25 mouse cellular contexts compared by ENCODE assay signal in the genomic region with DNA sequence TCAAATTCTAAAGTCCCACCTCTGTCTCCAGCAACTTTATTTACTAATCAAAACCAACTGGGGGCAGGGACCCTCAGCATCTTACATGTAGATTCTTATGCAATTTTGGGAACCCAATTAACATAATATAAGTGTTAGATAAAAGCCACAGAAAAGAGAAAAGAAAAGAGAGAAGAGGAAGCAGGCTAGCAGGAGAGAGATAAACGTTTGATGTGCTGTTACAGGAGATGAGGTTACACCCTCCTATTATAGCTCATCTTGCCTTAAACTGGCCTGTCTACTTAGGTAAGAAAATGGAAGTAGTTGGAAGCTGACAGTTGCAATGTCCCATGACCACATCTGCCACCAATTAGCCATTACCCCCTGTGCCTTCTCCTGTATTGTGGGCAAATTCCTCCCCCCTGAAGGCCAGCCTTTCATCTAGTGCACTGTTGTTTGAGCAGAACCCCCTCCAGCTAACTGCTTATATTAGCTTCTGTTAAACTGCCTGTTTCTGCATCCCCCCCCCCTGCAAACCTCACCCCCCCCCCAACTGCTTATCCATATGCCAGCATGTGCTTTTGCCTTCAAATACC. TPM values are rescaled to one million over a fixed set of nuclear protein-coding genes. Genes with fewer than 3 reads are reported as not detected.
A peak's percentile ranks its signal among the peaks of the same experiment; 100 is the strongest.
DNase-seq lines count a peak whose midpoint lies in the region; ATAC-seq lines count a peak whose summit lies in the region.
"Had no signal": no experiment of that assay in that cellular context is flagged by ENCODE, and none has a peak within 500 bp of the region (broad histone marks: within the 10 kb centered on the region; RNA-seq: fewer than 3 reads in every experiment).

No protein-coding gene starts in this region.

- H3K4me3 ChIP-seq in hindbrain, embryonic 10.5 days = no peak overlapping the region
- no peak overlapping the region for H3K4me3 ChIP-seq in hindbrain, embryonic 16.5 days (ENCODE audit: low read length)
- no peak overlapping the region for H3K4me3 ChIP-seq in intestine, embryonic 15.5 days (replicated peaks)
- H3K4me3 ChIP-seq: forebrain, embryonic 15.5 days; gastrocnemius, adult 2 months; heart, adult 2 months; heart, embryonic 12.5 days; hindbrain, embryonic 15.5 days; limb, embryonic 12.5 days; liver, embryonic 15.5 days; lung, embryonic 15.5 days had no signal

- 22% methylated on average over 1 of the region's 1 CpGs for WGBS in hindbrain, embryonic 10.5 days
- WGBS in hindbrain, embryonic 16.5 days = 31% methylated on average over 1 of the region's 1 CpGs
- WGBS in intestine, embryonic 15.5 days = 23% methylated on average over 1 of the region's 1 CpGs

- H3K4me2 ChIP-seq in hindbrain, embryonic 16.5 days (ENCODE audit: low read length) = no peak overlapping the region
- no peak overlapping the region for H3K4me2 ChIP-seq in intestine, embryonic 15.5 days (replicated peaks)
- H3K4me2 ChIP-seq: forebrain, embryonic 15.5 days; heart, embryonic 12.5 days; hindbrain, embryonic 15.5 days; limb, embryonic 12.5 days; liver, embryonic 15.5 days; lung, embryonic 15.5 days had no signal

- H3K4me1 ChIP-seq in hindbrain, embryonic 10.5 days (replicated peaks) = no peaks in the 10 kb centered on the region
- H3K4me1 ChIP-seq in hindbrain, embryonic 16.5 days (ENCODE audit: control insufficient read depth, insufficient read depth, low read depth, low read length) = no peaks in the 10 kb centered on the region
- no peaks in the 10 kb centered on the region for H3K4me1 ChIP-seq in intestine, embryonic 15.5 days (replicated peaks)
- H3K4me1 ChIP-seq: forebrain, embryonic 15.5 days; heart, embryonic 12.5 days; hindbrain, embryonic 15.5 days; liver, embryonic 15.5 days; lung, embryonic 15.5 days had no signal

- H3K36me3 ChIP-seq in hindbrain, embryonic 10.5 days = no peaks in the 10 kb centered on the region
- no peaks in the 10 kb centered on the region for H3K36me3 ChIP-seq in hindbrain, embryonic 16.5 days (ENCODE audit: control insufficient read depth, insufficient read depth, low read length)
- no peaks in the 10 kb centered on the region for H3K36me3 ChIP-seq in intestine, embryonic 15.5 days
- H3K36me3 ChIP-seq: forebrain, embryonic 15.5 days; heart, embryonic 12.5 days; hindbrain, embryonic 15.5 days; limb, embryonic 12.5 days; liver, embryonic 15.5 days; lung, embryonic 15.5 days had no signal

- no peak overlapping the region for H3K9ac ChIP-seq in hindbrain, embryonic 16.5 days (ENCODE audit: low read depth, low read length)
- no peak overlapping the region for H3K9ac ChIP-seq in intestine, embryonic 15.5 days
- H3K9ac ChIP-seq: forebrain, embryonic 15.5 days; heart, embryonic 12.5 days; hindbrain, embryonic 15.5 days; limb, embryonic 12.5 days; liver, embryonic 15.5 days; lung, embryonic 15.5 days had no signal

- H3K9me3 ChIP-seq in hindbrain, embryonic 10.5 days = no peaks in the 10 kb centered on the region
- H3K9me3 ChIP-seq in hindbrain, embryonic 16.5 days (ENCODE audit: control insufficient read depth, low read length) = no peaks in the 10 kb centered on the region
- H3K9me3 ChIP-seq in intestine, embryonic 15.5 days = no peaks in the 10 kb centered on the region
- H3K9me3 ChIP-seq: forebrain, embryonic 15.5 days; heart, embryonic 12.5 days; hindbrain, embryonic 15.5 days; limb, embryonic 12.5 days; liver, embryonic 15.5 days; lung, embryonic 15.5 days had no signal

- DNase-seq in hindbrain, embryonic 10.5 days (ENCODE audit: low spot score) = peak; percentile 25
- DNase-seq in forelimb bud, embryonic 11.5 days (ENCODE audit: low read depth, low spot score) = peak; percentile 59
- peak; percentile 36 for DNase-seq in mesoderm, embryonic 11.5 days (ENCODE audit: low read depth, low spot score)
- no peak for DNase-seq in spleen, adult 12 weeks (ENCODE audit: low spot score)
- DNase-seq: adrenal gland, postnatal 36 days; cerebellum, adult 2 months; cerebellum, postnatal 14 days; gastrocnemius, adult 2 months; gastrocnemius, postnatal 36 days; heart, adult 2 months; kidney, adult 8-10 months; kidney, postnatal 4 days; right cerebral cortex, adult 18-20 months had no signal

- H3K27me3 ChIP-seq in hindbrain, embryonic 10.5 days (ENCODE audit: insufficient read depth, poor library complexity, severe bottlenecking) = no peaks in the 10 kb centered on the region
- no peaks in the 10 kb centered on the region for H3K27me3 ChIP-seq in hindbrain, embryonic 16.5 days (replicated peaks; ENCODE audit: control insufficient read depth, insufficient read depth, low read length)
- no peaks in the 10 kb centered on the region for H3K27me3 ChIP-seq in intestine, embryonic 15.5 days (replicated peaks)
- H3K27me3 ChIP-seq: forebrain, embryonic 15.5 days; heart, embryonic 12.5 days; hindbrain, embryonic 15.5 days; liver, embryonic 15.5 days; lung, embryonic 15.5 days had no signal

- no peak for ATAC-seq in hindbrain, embryonic 16.5 days
- ATAC-seq in common myeloid progenitor, adult 5-6 weeks (replicated peaks; ENCODE audit: low read depth, poor library complexity, severe bottlenecking) = 0 out of 2 replicates have a peak, but pooled peaks have one; percentile 15
- no peak for ATAC-seq in intestine, embryonic 15.5 days
- ATAC-seq: forebrain, embryonic 15.5 days; intestine, embryonic 16.5 days; midbrain, embryonic 16.5 days had no signal

- H3K27ac ChIP-seq in hindbrain, embryonic 10.5 days = no peak overlapping the region
- no peak overlapping the region for H3K27ac ChIP-seq in hindbrain, embryonic 16.5 days (ENCODE audit: low read depth, low read length)
- H3K27ac ChIP-seq in intestine, embryonic 15.5 days = no peak overlapping the region
- H3K27ac ChIP-seq: forebrain, embryonic 15.5 days; gastrocnemius, adult 2 months; heart, adult 2 months; hindbrain, embryonic 15.5 days; kidney, postnatal 0 days; limb, embryonic 12.5 days; liver, embryonic 15.5 days; lung, embryonic 15.5 days had no signal

RNA-seq across cellular contexts. Expression of a gene that starts 6.1 kb away (rescaled TPM):
- 72.0 and 89.0 TPM in 2 replicates for polyA plus RNA-seq in hindbrain, embryonic 10.5 days (2016; fragmentation: Nextera tagmentation; extraction: Ambion mirVana)
- polyA plus RNA-seq in hindbrain, embryonic 16.5 days (2015; fragmentation: Nextera tagmentation; extraction: Ambion mirVana) = 59.9 and 64.1 TPM in 2 replicates
- total RNA-seq in common myeloid progenitor, adult 5-6 weeks (2017) = 58.1 and 58.2 TPM in 2 replicates
- polyA plus RNA-seq in intestine, embryonic 15.5 days (2015; fragmentation: Nextera tagmentation; extraction: Ambion mirVana) = 62.5 and 67.4 TPM in 2 replicates
